Mouse (Mus musculus) limb, embryonic 10.5 days (tissue): Measurements from ENCODE around the gene Rev1. TPM values are rescaled to one million over a fixed set of nuclear protein-coding genes. Genes with fewer than 3 reads are reported as not detected.

Experiments used
- DNase-seq: peaks from one replicate; pipeline ENCODE4 v3.0.0-alpha.2; 2017; ENCODE audit warnings: low spot score
- H3K27ac ChIP-seq: fragments of 300-500 bp; sonication (generic); 2 replicates; pipeline ENCODE4 v1.5.1; 2016; ENCODE audit warnings: mild to moderate bottlenecking
- H3K27me3 ChIP-seq: fragments of 300-500 bp; sonication (generic); 2 replicates; pipeline ENCODE4 v1.6.1; 2016; ENCODE audit warnings: low read depth, mild to moderate bottlenecking; ENCODE audit not compliant: poor library complexity, severe bottlenecking
- H3K36me3 ChIP-seq: fragments of 300-500 bp; sonication (generic); 2 replicates; pipeline ENCODE4 v1.6.1; 2016; ENCODE audit warnings: mild to moderate bottlenecking, moderate library complexity
- H3K4me1 ChIP-seq: fragments of 300-500 bp; sonication (generic); 2 replicates; pipeline ENCODE4 v1.6.1; 2016
- H3K4me3 ChIP-seq: fragments of 300-500 bp; sonication (generic); 2 replicates; pipeline ENCODE4 v1.5.1; 2016; ENCODE audit warnings: mild to moderate bottlenecking, moderate library complexity
- H3K9me3 ChIP-seq: fragments of 300-500 bp; sonication (generic); replicated peaks from 2 replicates; pipeline ENCODE4 v1.6.1; 2016; ENCODE audit warnings: mild to moderate bottlenecking
- WGBS: fragments of 180-500 bp; shearing (Covaris S2); methylation state at CpG from one replicate; pipeline ENCODE4 v1.1.7; 2016; 5-methylcytosine and 5-hydroxymethylcytosine counted together
- polyA plus RNA-seq: library from polyadenylated mRNA; unstranded; fragments of >200 nt; fragmentation: Nextera tagmentation; extraction: Ambion mirVana; gene quantifications from 2 replicates; pipeline ENCODE4 v1.2.1, GENCODE M21; 2016

Gene Rev1
- polyA plus RNA-seq, 1 experiment from 2014 or later, result 39.0 TPM

DNA sequence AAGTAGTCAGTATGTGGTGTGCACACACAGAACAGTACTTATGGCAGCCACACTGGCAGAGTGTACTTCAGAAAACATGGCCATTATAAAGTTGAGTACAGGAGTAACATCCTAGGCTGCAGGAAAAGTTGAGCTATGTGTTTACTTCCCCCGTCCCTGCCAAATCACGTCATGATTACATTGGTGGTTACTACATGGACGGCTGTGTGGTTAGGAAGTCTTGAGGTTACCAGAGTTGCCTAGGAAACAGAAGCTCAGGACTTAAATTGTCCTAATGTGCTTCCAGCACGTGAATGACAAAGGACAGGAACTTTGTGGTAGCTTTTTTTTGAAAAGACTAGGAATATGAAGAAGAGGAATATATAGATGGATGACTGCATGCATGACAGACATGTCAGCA, 80.0 kb downstream of the Rev1 start:
- Histone ChIP-seq H3K27me3 (no peaks in the 10 kb centered on the region), H3K4me1 (no peaks in the 10 kb centered on the region), H3K27ac (no peak overlapping the region), H3K36me3 (peaks cover 100% of the 10 kb centered on the region), H3K4me3 (no peak overlapping the region), H3K9me3 (no peaks in the 10 kb centered on the region)
- WGBS, result 80% methylated on average over 4 of the region's 4 CpGs
- DNase-seq, result no peak

- Histone ChIP-seq H3K27ac (no peak overlapping the region), H3K27me3 (no peaks in the 10 kb centered on the region), H3K9me3 (no peaks in the 10 kb centered on the region), H3K4me3 (no peak overlapping the region), H3K4me1 (no peaks in the 10 kb centered on the region), H3K36me3 (peaks cover 99% of the 10 kb centered on the region)
- WGBS, result 94% methylated on average over 3 of the region's 3 CpGs
- DNase-seq, result no peak
These were observed 81.5 kb downstream of the Rev1 start for GRCm38 (mm10) chr1:38048121-38048520.

DNA sequence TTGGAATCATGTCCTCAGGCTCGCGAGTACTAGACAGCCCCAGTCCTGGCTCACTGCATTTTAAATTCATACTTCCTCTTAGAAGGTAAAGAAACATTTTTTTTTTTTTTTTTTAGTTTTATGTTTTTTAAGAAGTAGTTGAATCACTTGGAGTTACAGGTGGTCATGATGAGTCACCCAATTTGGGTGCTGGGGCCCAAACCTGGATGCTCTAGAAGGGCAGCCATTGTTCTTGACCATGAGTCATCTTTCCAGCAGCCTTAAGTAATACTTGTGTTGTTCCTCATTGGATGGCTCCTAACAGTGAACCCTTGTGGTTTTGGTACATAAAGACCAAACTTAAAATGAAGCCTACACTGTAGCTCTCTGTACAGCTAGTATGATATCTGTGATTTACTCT, 90.7 kb downstream of the Rev1 start:
- 94% methylated on average over 2 of the region's 2 CpGs for WGBS
- Histone ChIP-seq H3K27ac (no peak overlapping the region), H3K4me3 (no peak overlapping the region), H3K36me3 (peaks cover 95% of the 10 kb centered on the region), H3K9me3 (no peaks in the 10 kb centered on the region), H3K4me1 (no peaks in the 10 kb centered on the region), H3K27me3 (no peaks in the 10 kb centered on the region)
- no peak for DNase-seq

DNA sequence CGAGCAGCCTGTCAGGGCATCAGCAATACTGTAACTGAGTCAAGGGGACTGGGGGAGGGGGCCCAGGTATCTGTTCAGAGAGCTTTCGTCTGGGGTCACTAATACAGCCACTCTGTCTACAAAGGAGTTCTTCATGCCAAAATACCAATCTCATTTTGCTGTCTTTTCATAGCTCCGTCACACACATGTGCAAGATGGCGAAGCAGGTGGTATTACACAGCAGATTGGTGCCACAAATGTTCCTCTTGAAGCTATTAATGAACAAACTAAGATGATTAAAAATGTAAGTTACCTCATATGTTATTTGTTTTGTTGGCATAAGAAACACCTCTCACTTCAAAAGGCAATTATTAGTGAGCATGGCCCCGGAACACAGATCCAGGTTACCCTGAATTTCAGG, 92.2 kb downstream of the Rev1 start:
- no peak overlapping the region for H3K4me3 ChIP-seq
- WGBS, result 97% methylated on average over 5 of the region's 5 CpGs
- H3K27me3 ChIP-seq, result no peaks in the 10 kb centered on the region
- H3K9me3 ChIP-seq, result no peaks in the 10 kb centered on the region
- no peaks in the 10 kb centered on the region for H3K4me1 ChIP-seq
- DNase-seq, result no peak
- H3K36me3 ChIP-seq, result peaks cover 96% of the 10 kb centered on the region
- H3K27ac ChIP-seq, result no peak overlapping the region

DNA sequence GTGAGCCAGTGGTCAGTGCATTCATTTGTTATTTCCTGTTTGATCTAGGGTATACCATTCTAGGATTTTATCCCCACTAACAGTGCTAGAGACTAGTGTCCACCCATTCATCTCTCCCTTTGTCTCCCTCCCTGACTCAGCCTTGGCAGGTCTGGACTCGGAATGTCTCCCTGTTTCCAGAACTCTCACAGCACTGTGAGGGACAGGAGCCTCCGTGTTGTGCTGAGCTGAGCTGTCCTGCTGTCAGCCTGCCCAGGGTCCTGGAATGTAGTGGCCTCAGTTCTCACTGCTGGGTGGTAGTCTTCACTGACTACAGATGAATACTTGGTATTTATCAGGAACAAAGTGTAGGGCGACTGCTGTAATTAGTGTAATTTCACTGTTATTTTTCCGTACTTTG, 94.1 kb downstream of the Rev1 start:
- 87% methylated on average over 4 of the region's 4 CpGs for WGBS
- Histone ChIP-seq H3K27ac (no peak overlapping the region), H3K36me3 (peaks cover 88% of the 10 kb centered on the region), H3K4me3 (no peak overlapping the region), H3K4me1 (no peaks in the 10 kb centered on the region), H3K9me3 (no peaks in the 10 kb centered on the region), H3K27me3 (no peaks in the 10 kb centered on the region)
- DNase-seq, result no peak

GRCm38 (mm10) chr1:38031391-38031790, 98.2 kb downstream of the Rev1 start:
- Histone ChIP-seq H3K36me3 (peaks cover 59% of the 10 kb centered on the region), H3K4me1 (no peaks in the 10 kb centered on the region), H3K9me3 (no peaks in the 10 kb centered on the region), H3K27me3 (no peaks in the 10 kb centered on the region), H3K4me3 (no peak overlapping the region), H3K27ac (no peak overlapping the region)
- 95% methylated on average over 5 of the region's 5 CpGs for WGBS
- DNase-seq, result no peak

DNA sequence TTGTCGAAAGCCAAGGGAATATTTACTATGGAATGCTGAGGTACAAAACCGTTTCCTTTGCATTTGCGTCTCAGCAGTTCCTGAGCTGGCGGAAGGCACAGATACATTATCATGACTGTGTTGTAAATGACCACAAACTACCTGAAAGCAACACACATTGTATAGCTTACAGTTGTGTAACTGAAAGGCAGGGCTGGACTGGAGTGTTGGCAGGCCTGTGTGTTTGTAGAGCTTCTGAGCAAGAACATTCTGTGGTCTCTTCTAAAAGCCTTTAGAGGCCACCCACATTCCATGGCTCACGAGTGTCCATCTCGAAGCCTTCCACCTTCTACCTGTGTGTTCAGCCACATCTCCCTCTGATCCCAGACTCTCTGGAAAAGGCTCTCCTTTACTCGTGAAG, 102.3 kb downstream of the Rev1 start:
- 93% methylated on average over 7 of the region's 7 CpGs for WGBS

GRCm38 (mm10) chr1:38014551-38015203, 114.9 kb downstream of the Rev1 start:
- Histone ChIP-seq H3K27me3 (no peaks in the 10 kb centered on the region), H3K27ac (no peak overlapping the region), H3K4me3 (no peak overlapping the region), H3K9me3 (no peaks in the 10 kb centered on the region), H3K4me1 (no peaks in the 10 kb centered on the region), H3K36me3 (peaks cover 23% of the 10 kb centered on the region)
- no peak for DNase-seq
- WGBS, result 98% methylated on average over 2 of the region's 2 CpGs

More for the DNA sequence above, 102.3 kb downstream of the Rev1 start:
- DNase-seq, result no peak
- H3K27ac ChIP-seq, result no peak overlapping the region
- H3K36me3 ChIP-seq, result peaks cover 53% of the 10 kb centered on the region
- no peaks in the 10 kb centered on the region for H3K27me3 ChIP-seq
- no peak overlapping the region for H3K4me3 ChIP-seq
- H3K4me1 ChIP-seq, result no peaks in the 10 kb centered on the region
- no peaks in the 10 kb centered on the region for H3K9me3 ChIP-seq

DNA sequence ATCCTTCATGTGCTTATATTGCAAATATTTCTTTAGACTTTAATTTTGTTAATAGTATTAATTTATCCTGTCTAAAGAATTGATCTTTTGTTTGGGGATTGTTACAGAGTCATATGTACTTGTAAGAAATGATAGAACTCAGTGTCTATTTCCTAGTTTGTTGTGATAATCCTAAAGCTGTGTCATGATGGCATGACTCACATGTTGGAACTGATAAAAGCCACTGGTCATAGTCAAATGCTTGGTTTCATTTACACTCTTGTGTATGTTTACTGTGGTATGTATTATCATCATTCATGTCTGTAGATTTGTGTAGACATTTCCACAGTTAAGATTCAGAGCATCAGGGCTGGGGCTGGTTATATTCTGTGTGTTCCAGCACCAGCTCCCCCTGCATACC, 117.1 kb downstream of the Rev1 start:
- no peaks in the 10 kb centered on the region for H3K9me3 ChIP-seq
- H3K4me1 ChIP-seq, result no peaks in the 10 kb centered on the region
- no peak for DNase-seq
- no peak overlapping the region for H3K27ac ChIP-seq
- no peak overlapping the region for H3K4me3 ChIP-seq
- peaks cover under 1% of the 10 kb centered on the region; the same call in 1 of the 2 replicates for H3K36me3 ChIP-seq
- H3K27me3 ChIP-seq, result no peaks in the 10 kb centered on the region

GRCm38 (mm10) chr1:38012104-38012503, 117.5 kb downstream of the Rev1 start:
- no peak overlapping the region for H3K27ac ChIP-seq
- H3K4me1 ChIP-seq, result no peaks in the 10 kb centered on the region
- no peaks in the 10 kb centered on the region for H3K9me3 ChIP-seq
- H3K36me3 ChIP-seq, result no peaks in the 10 kb centered on the region
- no peaks in the 10 kb centered on the region for H3K27me3 ChIP-seq
- no peak for DNase-seq
- WGBS, result 87% methylated on average over 3 of the region's 3 CpGs
- no peak overlapping the region for H3K4me3 ChIP-seq

DNA sequence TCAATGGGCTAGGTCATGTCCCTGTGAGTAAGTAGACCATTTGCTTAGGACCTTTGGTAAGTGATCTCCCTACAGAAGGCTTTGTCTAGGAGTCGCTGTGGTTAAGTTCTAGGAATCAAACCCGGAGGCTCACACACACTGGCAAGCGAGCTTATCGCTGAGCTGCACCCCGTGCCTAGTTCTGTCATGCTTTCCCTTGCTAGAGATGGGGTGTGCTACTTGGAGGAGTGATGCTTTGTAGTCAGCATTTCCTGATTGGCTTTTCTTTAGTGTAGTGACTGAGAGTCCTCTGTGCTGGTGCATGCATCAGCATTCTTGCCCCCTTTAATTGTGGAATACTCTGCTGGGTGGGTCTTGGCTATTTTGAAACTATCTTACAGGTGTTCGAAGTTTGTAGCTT, 118.0 kb downstream of the Rev1 start:
- DNase-seq, result no peak
- H3K9me3 ChIP-seq, result no peaks in the 10 kb centered on the region
- H3K27ac ChIP-seq, result no peak overlapping the region
- H3K36me3 ChIP-seq, result no peaks in the 10 kb centered on the region
- WGBS, result 82% methylated on average over 6 of the region's 6 CpGs
- no peaks in the 10 kb centered on the region for H3K4me1 ChIP-seq
- no peaks in the 10 kb centered on the region for H3K27me3 ChIP-seq
- no peak overlapping the region for H3K4me3 ChIP-seq

- H3K27ac ChIP-seq, result no peak overlapping the region
- H3K4me1 ChIP-seq, result no peaks in the 10 kb centered on the region
- H3K4me3 ChIP-seq, result no peak overlapping the region
- DNase-seq, result no peak
- H3K9me3 ChIP-seq, result no peaks in the 10 kb centered on the region
- H3K36me3 ChIP-seq, result 0 out of 2 replicates have a peak, but pooled peaks cover 3% of the 10 kb centered on the region
- no peaks in the 10 kb centered on the region for H3K27me3 ChIP-seq
- WGBS, result 76% methylated on average over 3 of the region's 3 CpGs
These were observed 122.9 kb downstream of the Rev1 start for GRCm38 (mm10) chr1:38006741-38007140.

- Histone ChIP-seq H3K4me1 (peaks cover 10% of the 10 kb centered on the region), H3K27me3 (no peaks in the 10 kb centered on the region), H3K27ac (no peak overlapping the region), H3K4me3 (no peak overlapping the region), H3K36me3 (0 out of 2 replicates have a peak, but pooled peaks cover 3% of the 10 kb centered on the region), H3K9me3 (no peaks in the 10 kb centered on the region)
- WGBS, result 93% methylated on average over 3 of the region's 3 CpGs
- no peak for DNase-seq
These were observed 126.6 kb downstream of the Rev1 start for GRCm38 (mm10) chr1:38003046-38003445.
